Mouse (Mus musculus): Measurements from ENCODE around the gene Siah1b. TPM values are rescaled to one million over a fixed set of nuclear protein-coding genes. Genes with fewer than 3 reads are reported as not detected.

Siah1b gene
- total RNA-seq, 1 experiment, result 29.9 TPM

DNA sequence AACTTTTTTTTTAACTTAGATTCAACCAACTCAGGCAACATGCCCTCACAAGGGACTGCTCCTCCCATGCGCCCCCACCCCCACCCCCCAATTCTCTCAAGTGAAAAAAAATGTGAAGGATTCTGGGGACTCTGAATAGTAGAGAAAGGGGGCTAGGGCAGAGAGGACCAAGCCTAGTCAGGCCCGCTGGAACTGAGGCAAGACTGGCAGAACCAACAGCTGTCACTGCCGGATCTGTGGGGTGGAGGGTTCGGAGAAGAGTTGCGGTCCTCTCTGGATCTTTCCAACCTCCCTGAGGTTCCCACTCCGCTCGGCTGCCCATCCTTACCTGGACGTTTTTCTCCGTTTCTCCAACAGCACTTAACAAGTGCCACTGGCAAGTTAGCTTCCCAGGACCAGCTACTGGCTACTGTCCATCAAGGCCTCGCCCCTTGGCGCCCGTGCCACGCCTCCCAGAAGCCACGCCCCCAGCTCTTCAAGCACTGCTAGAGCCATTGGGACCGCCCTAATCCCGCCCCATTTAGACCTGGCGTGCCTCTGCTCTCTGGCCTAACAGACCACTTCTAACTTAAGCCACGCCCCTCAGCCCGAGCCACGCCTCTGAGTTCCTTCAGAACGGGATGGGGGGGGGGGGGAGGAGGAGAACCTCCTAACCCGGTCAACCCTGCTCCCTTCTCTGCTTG is 48.5 kb downstream of the Siah1b start, which contains the start of gene Car5b:
Gene Car5b, minus strand, starts transcription at position 391 of the 683 bp plus-strand sequence.
- Histone ChIP-seq H3K9ac (ENCODE audit: insufficient read depth, low read depth, low read length, poor library complexity, severe bottlenecking) (no peak within 1 kb of the TSS), H3K4me3 (ENCODE audit: insufficient read depth in 1 of 2, low read depth in 1 of 2, low read length in 2 of 2, poor library complexity in 1 of 2, severe bottlenecking in 1 of 2) (peak within 1 kb of the TSS; percentile 60 to 66), H3K36me3 (ENCODE audit: control insufficient read depth, insufficient read depth, low read length, poor library complexity, severe bottlenecking) (no peaks in the 10 kb centered on the region), H3K4me1 (ENCODE audit: control insufficient read depth in 2 of 2, insufficient read depth in 2 of 2, low read length in 2 of 2, poor library complexity in 1 of 2) (no peaks in the 10 kb centered on the region), H3K9me3 (ENCODE audit: control insufficient read depth, insufficient read depth, low read depth, low read length) (no peaks in the 10 kb centered on the region), H3K27ac (ENCODE audit: insufficient read depth, low read depth, low read length, poor library complexity, severe bottlenecking) (no peak within 1 kb of the TSS)
- in situ Hi-C loops (cut with MboI; ENCODE audit: low sequenced_read_pairs in 2 of 2, unreplicated experiment in 2 of 2), result no loop called here
- TF ChIP-seq CHD2 (IDR thresholded peaks at IDR 0.05; ENCODE audit: low read depth, low read length) (no peak), ZC3H11A (IDR thresholded peaks at IDR 0.05; ENCODE audit: borderline replicate concordance, low read depth, low read length) (no peak), ZNF384 (IDR thresholded peaks at IDR 0.05; ENCODE audit: low read depth, low read length) (no peak), HCFC1 (IDR thresholded peaks at IDR 0.05; ENCODE audit: borderline replicate concordance, insufficient read depth, low read length) (no peak), MAFK (IDR thresholded peaks at IDR 0.05; ENCODE audit: insufficient read depth, low read depth, low read length) (no peak)
- peak; percentile 87 for DNase-seq (ENCODE audit: low read depth, low spot score)

Other genes with a start within 250 kb of the Siah1b start
- gene Ap1s2, start 167.5 kb downstream of the Siah1b start, total RNA-seq (2012; rRNA removed), result 8.1 and 15.4 TPM in 2 replicates
- gene Zrsr2, start 117.8 kb downstream of the Siah1b start, total RNA-seq (2012; rRNA removed), result 31.9 and 36.9 TPM in 2 replicates
- 0.26 and 0.54 TPM in 2 replicates for gene Car5b, start 48.5 kb downstream of the Siah1b start, total RNA-seq (2012; rRNA removed)
- gene Cltrn, start 12.3 kb upstream of the Siah1b start, total RNA-seq (2012; rRNA removed), result not detected in 2 replicates
- not detected in 2 replicates for gene Ace2, start 62.8 kb upstream of the Siah1b start, total RNA-seq (2012; rRNA removed)
- gene Bmx, start 181.7 kb upstream of the Siah1b start, total RNA-seq (2012; rRNA removed), result not detected in 2 replicates
- gene Pir, start 192.9 kb upstream of the Siah1b start, total RNA-seq (2012; rRNA removed), result 9.2 and 10.5 TPM in 2 replicates